Mouse (Mus musculus) large intestine, adult 2 months (tissue): ENCODE measurements around the gene Cfi. TPM values are rescaled to one million over a fixed set of nuclear protein-coding genes. Genes with fewer than 3 reads are reported as not detected.

Experiments used
- DNase-seq: peaks from one replicate; pipeline ENCODE4 v3.0.0-alpha.2; 2012; ENCODE audit warnings: low read depth, low spot score
- WGBS: fragments of 180-500 bp; shearing (Covaris S2); methylation state at CpG from one replicate; pipeline ENCODE4 v1.1.7; 2018; 5-methylcytosine and 5-hydroxymethylcytosine counted together
- polyA plus RNA-seq: library from polyadenylated mRNA; depleted of rRNA; stranded (reverse); fragments of >200 nt; gene quantifications from 2 replicates; pipeline ENCODE4 v1.2.3, GENCODE M21; 2012; rRNA removed

The Cfi gene
- polyA plus RNA-seq, 1 experiment, result 3.9 TPM

DNA sequence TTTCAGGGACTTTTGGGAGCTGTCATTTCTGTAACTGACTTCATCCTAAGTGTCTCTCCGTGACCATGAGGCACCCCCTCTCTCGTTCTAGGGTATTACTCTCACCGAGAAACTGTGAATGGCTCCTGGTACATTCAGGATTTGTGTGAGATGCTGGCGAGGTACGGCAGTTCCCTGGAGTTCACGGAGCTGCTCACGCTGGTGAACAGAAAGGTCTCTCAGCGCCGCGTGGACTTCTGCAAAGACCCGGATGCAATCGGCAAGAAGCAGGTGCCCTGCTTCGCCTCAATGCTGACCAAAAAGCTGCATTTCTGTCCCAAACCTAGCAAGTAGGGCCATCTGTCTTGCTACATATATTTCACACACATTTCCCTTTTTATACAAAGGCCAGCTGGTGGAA lies 77.6 kb downstream of the Cfi start:
- DNase-seq, result no peak
- 94% methylated on average over 13 of the region's 13 CpGs for WGBS

DNA sequence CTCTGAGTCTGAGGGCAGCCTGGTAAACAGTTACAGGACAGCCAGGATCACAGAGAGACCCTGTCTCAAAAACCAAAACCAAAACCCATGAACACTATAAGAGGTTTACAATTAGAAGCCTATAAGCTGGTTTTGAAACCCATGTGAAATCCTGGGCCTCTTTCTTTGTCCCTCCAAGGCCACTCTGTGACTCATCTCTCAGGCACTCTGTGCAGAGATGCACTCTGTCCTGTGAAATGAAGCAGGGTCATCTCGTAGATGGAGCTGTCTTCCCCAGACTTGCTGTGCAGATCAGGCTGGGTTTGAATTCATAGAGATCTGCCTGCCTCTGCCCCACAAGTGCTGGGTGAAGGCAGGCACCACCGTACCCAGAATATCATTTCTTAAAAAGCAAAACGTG lies 81.7 kb downstream of the Cfi start:
- WGBS, result 69% methylated on average over 3 of the region's 3 CpGs
- DNase-seq, result no peak

DNA sequence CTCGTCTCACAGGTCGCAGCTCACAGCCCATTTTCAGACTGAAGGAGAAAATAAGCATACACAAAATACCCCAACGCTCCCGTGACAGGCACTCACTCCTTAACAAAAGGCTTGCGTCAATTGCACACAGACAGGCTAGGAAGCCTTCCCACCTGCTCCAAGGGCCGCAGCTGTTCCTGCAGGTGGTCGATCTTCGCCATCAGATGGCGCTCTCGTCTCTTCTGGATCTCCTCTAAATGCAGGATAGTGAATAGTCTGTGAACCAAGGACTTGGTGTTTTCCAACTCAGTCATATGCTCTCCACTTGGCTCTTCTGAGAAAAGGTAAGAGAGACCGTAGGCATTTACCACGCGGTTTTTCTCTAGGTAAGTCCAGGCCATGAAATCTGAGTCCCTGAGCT lies 82.8 kb downstream of the Cfi start:
- WGBS, result 16% methylated on average over 13 of the region's 13 CpGs
- peak; percentile 36 for DNase-seq

DNA sequence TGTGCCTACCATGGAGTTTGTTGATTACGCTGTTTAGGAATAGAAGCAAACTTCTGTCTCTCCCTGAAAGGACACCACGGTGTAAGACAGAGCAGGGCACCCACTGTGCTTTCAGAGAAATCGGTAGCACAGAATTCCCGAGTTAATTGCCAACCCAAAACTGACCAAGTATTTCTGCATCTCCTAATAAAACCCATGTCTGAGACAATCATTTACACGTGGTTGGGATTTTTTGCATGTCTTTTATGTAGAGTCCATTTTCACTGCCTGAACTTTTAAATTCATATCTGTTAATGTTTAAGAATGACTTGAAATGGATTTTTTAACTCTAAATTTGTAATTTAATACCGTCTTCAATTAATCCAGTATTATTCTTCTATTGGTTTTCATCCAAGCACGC lies 87.9 kb downstream of the Cfi start:
- 89% methylated on average over 7 of the region's 7 CpGs for WGBS
- DNase-seq, result no peak

Other genes with a start within 250 kb of the Cfi start
- gene Egf, start 80.6 kb upstream of the Cfi start, polyA plus RNA-seq, result 1.2 and 1.6 TPM in 2 replicates
- 0.02 TPM in 1 of 2 replicates, not detected in the other for gene Lrit3, start 31.9 kb upstream of the Cfi start, polyA plus RNA-seq
- not detected in 2 replicates for gene Rrh, start 13.3 kb upstream of the Cfi start, polyA plus RNA-seq
- 25.7 and 26.0 TPM in 2 replicates for gene Gar1, start 4.5 kb upstream of the Cfi start, polyA plus RNA-seq
- 17.2 and 20.1 TPM in 2 replicates for gene Pla2g12a, start 42.7 kb downstream of the Cfi start, polyA plus RNA-seq
- 34.1 and 99.1 TPM in 2 replicates for gene Casp6, start 65.5 kb downstream of the Cfi start, polyA plus RNA-seq
- gene Mcub, start 134.3 kb downstream of the Cfi start, polyA plus RNA-seq, result 2.2 and 2.9 TPM in 2 replicates
- 27.0 and 41.3 TPM in 2 replicates for gene Sec24b, start 225.7 kb downstream of the Cfi start, polyA plus RNA-seq